Mouse (Mus musculus) kidney, embryonic 14.5 days (tissue): ENCODE measurements at regions not wholly inside any gene's neighbourhood (a gene's known extent, or its start where the extent isn't known, plus 50 kb on each side); places are given as distances from the start of the nearest gene placed in this dataset.

ENCODE experiments used
- ATAC-seq: fragments of 200-750 bp; cut with Nextera tagmentation; 2 replicates; pipeline ENCODE4 v1.8.0; 2017; ENCODE audit warnings: moderate number of reproducible peaks, mild to moderate bottlenecking, moderate TSS enrichment, moderate library complexity; ENCODE audit not compliant: low FRiP score, low TSS enrichment
- H3K27ac ChIP-seq: fragments of 300-500 bp; sonication (generic); 2 replicates; pipeline ENCODE4 v1.5.1; 2014; ENCODE audit warnings: low read depth, mild to moderate bottlenecking, low read length, moderate library complexity, mixed read lengths
- H3K27me3 ChIP-seq: fragments of 300-500 bp; sonication (generic); 2 replicates; pipeline ENCODE4 v1.6.1; 2014; ENCODE audit warnings: mild to moderate bottlenecking, low read length; ENCODE audit not compliant: control insufficient read depth, insufficient read depth
- H3K36me3 ChIP-seq: fragments of 300-500 bp; sonication (generic); 2 replicates; pipeline ENCODE4 v1.6.1; 2014; ENCODE audit warnings: low read length, mixed read lengths; ENCODE audit not compliant: control insufficient read depth, insufficient read depth
- H3K4me1 ChIP-seq: fragments of 300-500 bp; sonication (generic); 2 replicates; pipeline ENCODE4 v1.6.1; 2014; ENCODE audit warnings: low read length, mixed read lengths; ENCODE audit not compliant: control insufficient read depth, insufficient read depth
- H3K4me2 ChIP-seq: fragments of 300-500 bp; sonication (generic); replicated peaks from 2 replicates; pipeline ENCODE4 v1.6.1; 2014; ENCODE audit warnings: low read depth, mild to moderate bottlenecking, low read length
- H3K4me3 ChIP-seq: fragments of 300-500 bp; sonication (generic); 2 replicates; pipeline ENCODE4 v1.5.1; 2014; ENCODE audit warnings: mild to moderate bottlenecking, low read length
- H3K9ac ChIP-seq: fragments of 300-500 bp; sonication (generic); 2 replicates; pipeline ENCODE4 v1.6.1; 2014; ENCODE audit warnings: low read depth, mild to moderate bottlenecking, low read length, moderate library complexity
- H3K9me3 ChIP-seq: fragments of 300-500 bp; sonication (generic); 2 replicates; pipeline ENCODE4 v1.6.1; 2016; ENCODE audit warnings: low read length; ENCODE audit not compliant: control insufficient read depth
- WGBS: fragments of 180-500 bp; shearing (Covaris S2); extraction: QIAGEN DNeasy Blood & Tissue Kit; methylation state at CpG from one replicate; pipeline ENCODE4 v1.1.7; 2014; 5-methylcytosine and 5-hydroxymethylcytosine counted together

DNA sequence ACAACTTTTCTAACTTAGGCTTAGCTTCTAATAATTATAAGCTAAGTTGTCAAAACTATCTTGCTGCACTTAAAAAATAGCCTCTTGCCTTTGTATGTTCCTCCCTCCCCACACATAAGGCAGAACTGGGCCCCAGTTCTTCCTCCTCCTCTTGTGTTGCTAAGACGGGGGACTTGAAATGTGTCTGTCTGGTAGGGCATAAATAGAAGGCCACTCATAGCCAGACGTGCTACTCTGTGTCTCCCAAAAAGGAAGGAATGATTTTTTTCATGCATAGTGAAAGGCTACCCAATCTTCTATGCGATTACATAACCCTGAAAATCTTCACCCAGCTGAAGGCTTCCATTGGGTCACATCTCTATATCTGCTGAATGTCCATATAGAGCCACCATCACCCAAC, 183.5 kb downstream of the Hsfy2 start:
- 84% methylated on average over 3 of the region's 3 CpGs for WGBS
- no peaks in the 10 kb centered on the region for H3K36me3 ChIP-seq
- H3K27ac ChIP-seq: no peak overlapping the region
- H3K9me3 ChIP-seq: no peaks in the 10 kb centered on the region
- H3K4me1 ChIP-seq: no peaks in the 10 kb centered on the region
- no peak overlapping the region for H3K9ac ChIP-seq
- H3K27me3 ChIP-seq: no peaks in the 10 kb centered on the region
- no peak overlapping the region for H3K4me2 ChIP-seq
- no peak for ATAC-seq
- H3K4me3 ChIP-seq: no peak overlapping the region

DNA sequence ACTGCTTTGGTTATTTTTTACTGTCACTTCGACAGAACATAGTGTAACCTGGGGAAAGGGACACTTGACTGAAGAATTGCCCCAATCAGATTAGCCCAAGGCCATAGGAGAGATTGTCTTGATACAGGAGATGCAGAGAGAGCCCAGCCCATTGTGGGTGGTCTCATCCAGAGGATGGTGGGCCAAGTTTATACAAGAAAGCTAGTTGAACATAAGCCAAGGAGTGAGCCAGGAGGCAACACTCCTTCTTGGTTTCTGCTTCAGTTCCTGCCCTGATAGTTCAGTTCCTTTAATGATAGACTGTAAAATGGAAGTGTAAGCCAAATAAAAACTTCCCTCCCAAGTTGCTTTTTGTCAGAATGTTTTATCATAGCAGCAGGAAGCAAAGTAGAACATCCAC, 194.4 kb downstream of the Hsfy2 start:
- Histone ChIP-seq H3K4me3 (no peak overlapping the region), H3K4me1 (no peaks in the 10 kb centered on the region), H3K9me3 (no peaks in the 10 kb centered on the region), H3K36me3 (no peaks in the 10 kb centered on the region), H3K4me2 (no peak overlapping the region), H3K9ac (no peak overlapping the region), H3K27me3 (no peaks in the 10 kb centered on the region), H3K27ac (no peak overlapping the region)
- 84% methylated on average over 1 of the region's 1 CpGs for WGBS
- no peak for ATAC-seq

DNA sequence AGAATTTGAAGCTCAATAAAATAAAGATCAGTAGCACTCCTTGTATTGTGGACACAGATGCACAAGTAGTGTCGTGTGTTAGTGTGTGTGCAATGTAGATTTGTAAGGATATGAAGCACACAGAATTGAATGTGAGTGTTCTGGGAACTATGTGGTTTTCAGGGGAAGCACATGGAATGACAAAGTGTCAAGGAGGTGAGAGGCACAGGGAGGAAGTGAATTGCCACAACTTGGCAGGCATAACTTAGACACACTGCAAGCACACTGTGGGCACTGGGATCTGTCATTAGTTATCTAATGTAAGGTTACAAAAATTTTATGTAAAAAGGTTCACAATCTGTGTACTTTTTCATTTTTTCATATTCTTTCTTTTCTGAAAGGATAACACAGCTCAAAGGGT, 230.4 kb downstream of the Hsfy2 start:
- Histone ChIP-seq H3K36me3 (no peaks in the 10 kb centered on the region), H3K27ac (no peak overlapping the region), H3K9me3 (no peaks in the 10 kb centered on the region), H3K9ac (no peak overlapping the region), H3K4me3 (no peak overlapping the region), H3K4me1 (no peaks in the 10 kb centered on the region), H3K27me3 (no peaks in the 10 kb centered on the region), H3K4me2 (no peak overlapping the region)
- 91% methylated on average over 1 of the region's 1 CpGs for WGBS
- ATAC-seq: no peak

DNA sequence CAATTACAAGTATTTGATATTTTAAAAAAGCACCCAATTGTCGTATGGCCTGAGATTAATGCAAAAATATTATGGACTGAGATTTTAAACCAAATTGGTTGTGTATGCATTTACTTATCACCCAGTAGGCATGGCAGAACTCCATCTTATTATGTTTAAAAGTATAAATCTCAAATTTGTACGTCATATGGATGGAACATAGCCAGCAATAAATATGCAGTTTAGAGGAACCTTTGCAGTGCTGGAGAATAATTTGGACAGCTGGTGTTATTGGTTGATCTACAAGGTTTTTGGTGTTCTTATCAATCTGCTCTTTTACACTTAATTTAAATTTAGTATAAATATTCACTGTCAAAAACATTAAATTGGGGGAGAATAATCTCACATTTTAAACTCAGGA, 233.9 kb downstream of the Hsfy2 start:
- Histone ChIP-seq H3K27me3 (no peaks in the 10 kb centered on the region), H3K9ac (no peak overlapping the region), H3K4me2 (no peak overlapping the region), H3K4me3 (no peak overlapping the region), H3K9me3 (no peaks in the 10 kb centered on the region), H3K27ac (no peak overlapping the region), H3K4me1 (no peaks in the 10 kb centered on the region), H3K36me3 (no peaks in the 10 kb centered on the region)
- 88% methylated on average over 2 of the region's 2 CpGs for WGBS
- no peak for ATAC-seq

DNA sequence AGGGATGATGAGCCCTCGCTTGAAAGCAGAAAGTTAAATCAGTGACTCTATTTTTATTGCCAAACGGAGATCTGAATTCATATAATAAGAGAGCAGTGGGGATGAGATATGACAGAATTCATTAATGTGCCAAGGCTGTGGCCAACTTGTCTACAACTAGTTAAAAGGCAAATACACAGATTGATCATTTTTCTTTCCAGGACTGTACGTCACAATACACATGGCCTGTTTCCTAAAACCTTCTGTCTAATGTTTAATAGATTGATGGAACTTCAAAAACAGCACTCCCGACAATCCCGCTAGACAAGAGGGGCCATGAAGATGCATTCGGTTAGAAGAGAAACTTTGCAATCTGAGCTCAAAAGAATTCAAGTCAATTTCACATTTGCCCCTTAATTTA, 241.4 kb downstream of the Hsfy2 start:
- no peak for ATAC-seq
- no peak overlapping the region for H3K27ac ChIP-seq
- H3K9ac ChIP-seq: no peak overlapping the region
- no peaks in the 10 kb centered on the region for H3K9me3 ChIP-seq
- no peak overlapping the region for H3K4me3 ChIP-seq
- no peaks in the 10 kb centered on the region for H3K27me3 ChIP-seq
- H3K36me3 ChIP-seq: no peaks in the 10 kb centered on the region
- 81% methylated on average over 6 of the region's 6 CpGs for WGBS
- no peak overlapping the region for H3K4me2 ChIP-seq
- H3K4me1 ChIP-seq: no peaks in the 10 kb centered on the region

DNA sequence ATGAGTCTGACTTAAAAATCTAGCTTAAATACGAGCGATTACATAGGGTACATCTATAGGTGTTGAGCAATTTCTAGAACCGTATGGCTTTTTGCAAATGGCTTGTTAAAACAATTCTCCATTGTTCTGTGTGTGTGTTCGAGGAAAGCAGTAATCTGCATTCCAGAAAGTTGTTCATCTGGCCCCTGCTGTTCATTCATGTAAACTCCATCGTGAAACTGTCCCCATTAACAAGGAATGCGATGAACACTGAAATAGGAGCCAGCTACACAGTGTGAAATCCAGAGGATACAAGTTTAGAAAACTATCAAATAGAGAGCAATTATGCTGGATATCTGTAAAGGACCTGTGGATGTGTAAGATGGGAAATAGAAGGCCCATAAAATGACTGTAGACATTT, 250.1 kb downstream of the Hsfy2 start:
- ATAC-seq: no peak
- H3K27ac ChIP-seq: no peak overlapping the region
- H3K36me3 ChIP-seq: no peaks in the 10 kb centered on the region
- no peaks in the 10 kb centered on the region for H3K27me3 ChIP-seq
- no peak overlapping the region for H3K4me2 ChIP-seq
- no peak overlapping the region for H3K9ac ChIP-seq
- no peak overlapping the region for H3K4me3 ChIP-seq
- H3K4me1 ChIP-seq: no peaks in the 10 kb centered on the region
- 75% methylated on average over 6 of the region's 6 CpGs for WGBS
- no peaks in the 10 kb centered on the region for H3K9me3 ChIP-seq

DNA sequence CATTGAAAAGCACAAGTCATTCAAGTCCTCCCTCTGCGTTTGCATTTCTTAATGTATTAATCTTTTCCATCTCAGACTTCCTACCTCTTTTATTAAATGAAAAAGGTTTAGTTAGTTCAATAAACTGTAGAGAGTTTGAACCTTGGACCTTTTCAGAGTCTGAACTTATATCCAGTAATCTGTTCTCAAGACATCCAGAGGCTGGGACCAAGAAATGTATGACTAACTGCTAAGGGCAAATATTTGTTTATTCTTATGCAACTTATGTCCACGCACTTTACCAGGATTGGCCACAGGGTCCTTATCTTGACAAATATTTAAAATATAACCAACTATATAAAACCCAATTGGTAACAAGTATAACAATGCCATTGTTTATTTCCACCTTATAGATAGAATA, 270.9 kb downstream of the Hsfy2 start:
- H3K9ac ChIP-seq: no peak overlapping the region
- H3K9me3 ChIP-seq: no peaks in the 10 kb centered on the region
- no peak overlapping the region for H3K4me2 ChIP-seq
- ATAC-seq: no peak
- WGBS: 91% methylated on average over 2 of the region's 2 CpGs
- H3K27ac ChIP-seq: no peak overlapping the region
- no peaks in the 10 kb centered on the region for H3K4me1 ChIP-seq
- no peaks in the 10 kb centered on the region for H3K27me3 ChIP-seq
- no peak overlapping the region for H3K4me3 ChIP-seq
- no peaks in the 10 kb centered on the region for H3K36me3 ChIP-seq

DNA sequence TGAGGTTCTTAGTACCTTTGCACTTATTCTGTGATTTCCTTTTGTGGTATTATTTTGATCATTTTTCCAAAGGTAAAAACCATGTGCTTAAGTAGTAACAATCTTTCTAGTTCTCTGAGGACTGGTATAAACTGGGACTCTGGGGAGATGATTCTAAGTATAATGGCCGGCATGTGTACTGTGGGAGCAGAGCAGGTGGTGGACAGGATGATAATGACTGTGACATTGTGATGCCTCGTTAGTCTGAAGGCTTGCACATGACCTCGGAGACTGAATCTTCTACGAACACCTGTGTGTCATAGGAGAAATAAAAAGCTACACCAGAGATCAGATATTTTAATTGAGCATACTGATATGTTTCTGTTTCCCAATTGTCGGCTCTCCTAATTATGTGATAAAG, 276.4 kb downstream of the Hsfy2 start:
- Histone ChIP-seq H3K4me1 (no peaks in the 10 kb centered on the region), H3K4me2 (no peak overlapping the region), H3K9ac (no peak overlapping the region), H3K36me3 (no peaks in the 10 kb centered on the region), H3K4me3 (no peak overlapping the region), H3K9me3 (no peaks in the 10 kb centered on the region), H3K27me3 (no peaks in the 10 kb centered on the region), H3K27ac (no peak overlapping the region)
- ATAC-seq: no peak
- WGBS: 57% methylated on average over 5 of the region's 5 CpGs

DNA sequence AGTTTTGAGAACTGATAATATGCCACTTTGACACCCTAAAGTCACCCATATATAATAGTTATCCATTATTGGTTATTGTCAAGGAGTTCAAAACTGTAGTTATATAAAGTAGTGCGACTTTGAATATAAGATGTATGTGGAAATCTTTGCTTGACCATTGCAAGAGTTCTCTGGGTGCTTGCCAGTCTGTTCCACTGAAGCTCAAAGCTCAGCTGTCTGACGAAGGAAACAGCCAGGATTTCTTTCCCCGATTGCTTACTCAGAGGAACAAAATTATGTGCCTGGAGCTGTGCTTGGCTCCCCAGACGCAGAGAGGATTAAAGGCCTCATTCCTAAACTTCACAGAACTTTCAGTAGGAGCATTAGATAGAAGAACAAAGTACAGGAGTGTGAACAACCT, 290.6 kb downstream of the Hsfy2 start:
- H3K4me3 ChIP-seq: no peak overlapping the region
- H3K36me3 ChIP-seq: no peaks in the 10 kb centered on the region
- H3K9me3 ChIP-seq: no peaks in the 10 kb centered on the region
- H3K4me2 ChIP-seq: no peak overlapping the region
- 77% methylated on average over 4 of the region's 4 CpGs for WGBS
- H3K9ac ChIP-seq: no peak overlapping the region
- no peaks in the 10 kb centered on the region for H3K27me3 ChIP-seq
- no peak for ATAC-seq
- no peak overlapping the region for H3K27ac ChIP-seq
- H3K4me1 ChIP-seq: no peaks in the 10 kb centered on the region

DNA sequence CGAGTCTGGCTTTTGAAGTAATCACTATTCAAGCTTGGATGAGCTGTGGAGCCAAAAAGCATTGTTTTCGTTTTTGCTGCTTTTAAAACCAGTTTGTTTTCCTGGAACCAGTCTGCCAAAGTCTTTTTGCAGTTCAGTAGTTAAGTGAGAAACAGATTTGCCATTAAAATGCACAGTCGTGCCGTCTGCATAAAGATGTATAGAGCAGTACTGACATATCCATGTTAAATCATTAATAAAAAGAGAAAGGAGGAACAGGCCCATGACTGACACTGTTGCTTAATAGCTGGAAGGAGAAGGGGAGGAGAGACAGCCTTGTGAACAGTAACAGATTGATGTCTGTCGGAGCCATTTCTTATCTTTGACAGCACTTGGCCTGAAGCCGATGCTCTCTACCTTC, 292.3 kb downstream of the Hsfy2 start:
- Histone ChIP-seq H3K9ac (no peak overlapping the region), H3K27me3 (no peaks in the 10 kb centered on the region), H3K4me1 (no peaks in the 10 kb centered on the region), H3K4me3 (no peak overlapping the region), H3K4me2 (no peak overlapping the region), H3K9me3 (no peaks in the 10 kb centered on the region), H3K27ac (no peak overlapping the region), H3K36me3 (no peaks in the 10 kb centered on the region)
- ATAC-seq: no peak
- WGBS: 61% methylated on average over 6 of the region's 6 CpGs
